Mouse (Mus musculus): Measurements from ENCODE around the gene Scap.

- TF ChIP-seq CTCF (IDR thresholded peaks at IDR 0.05; ENCODE audit: low read depth, low read length) (no peak), POLR2AphosphoS5 (IDR thresholded peaks at IDR 0.05; ENCODE audit: insufficient replicate concordance, low read depth, low read length) (no peak), GATA1 (IDR thresholded peaks at IDR 0.05; ENCODE audit: borderline replicate concordance, low read length) (no peak), GATA2 (IDR thresholded peaks at IDR 0.05; ENCODE audit: borderline replicate concordance, low read depth, low read length) (no peak)
Observed at GRCm38 (mm10) chr9:110408099-110408773, 75.1 kb downstream of the Scap start, which contains the start of gene Ptpn23.

Data from G1E (cell line).